Mouse (Mus musculus) gastrocnemius, adult 18-20 months (tissue): ENCODE data around the gene Ppp1r37. TPM values are rescaled to one million over a fixed set of nuclear protein-coding genes. Genes with fewer than 3 reads are reported as not detected.
A peak's percentile ranks its signal among the peaks of the same experiment; 100 is the strongest.

ENCODE experiments used
- DNase-seq: peaks from one replicate; pipeline ENCODE4 v3.0.0; 2021; ENCODE audit warnings: low spot score
- total RNA-seq, 2 experiments: library from RNA; stranded (reverse); gene quantifications; 2 replicates each; pipeline ENCODE4 v1.2.3; 2021

Ppp1r37 gene
- total RNA-seq, 2 experiments from 2014 or later = 43.4 to 47.5 TPM

GRCm38 (mm10) chr7:19572926-19573775, 10.3 kb upstream of the Ppp1r37 start:
- peak; percentile 80 for DNase-seq

GRCm38 (mm10) chr7:19569647-19570046, 6.8 kb upstream of the Ppp1r37 start:
- no peak for DNase-seq

- DNase-seq = no peak
These were observed 4.5 kb upstream of the Ppp1r37 start for GRCm38 (mm10) chr7:19567426-19567825.

- DNase-seq = no peak
These were observed 2.9 kb upstream of the Ppp1r37 start for GRCm38 (mm10) chr7:19565803-19566202.

- no peak for DNase-seq
These were observed 1.6 kb upstream of the Ppp1r37 start for GRCm38 (mm10) chr7:19564455-19564854.

GRCm38 (mm10) chr7:19563884-19564283, 1.0 kb upstream of the Ppp1r37 start:
- no peak for DNase-seq

GRCm38 (mm10) chr7:19561765-19562642, 872 bp downstream of the Ppp1r37 start:
- DNase-seq = peak; percentile 89

GRCm38 (mm10) chr7:19561431-19561764, 1.5 kb downstream of the Ppp1r37 start:
- no peak for DNase-seq

GRCm38 (mm10) chr7:19560491-19561260, 2.2 kb downstream of the Ppp1r37 start:
- no peak for DNase-seq

GRCm38 (mm10) chr7:19558965-19559364, 3.9 kb downstream of the Ppp1r37 start:
- DNase-seq = no peak

GRCm38 (mm10) chr7:19557982-19558900, 4.6 kb downstream of the Ppp1r37 start:
- peak; percentile 51 for DNase-seq

GRCm38 (mm10) chr7:19557086-19557485, 5.8 kb downstream of the Ppp1r37 start:
- DNase-seq = peak; percentile 53

GRCm38 (mm10) chr7:19554168-19554567, 8.7 kb downstream of the Ppp1r37 start:
- DNase-seq = no peak

GRCm38 (mm10) chr7:19552443-19552842, 10.4 kb downstream of the Ppp1r37 start:
- DNase-seq = no peak

- no peak for DNase-seq
These were observed 11.2 kb downstream of the Ppp1r37 start for GRCm38 (mm10) chr7:19551634-19552033.

- no peak for DNase-seq
These were observed 13.5 kb downstream of the Ppp1r37 start for GRCm38 (mm10) chr7:19549394-19549793.

GRCm38 (mm10) chr7:19547344-19547969, 15.4 kb downstream of the Ppp1r37 start:
- no peak for DNase-seq

GRCm38 (mm10) chr7:19546007-19546406, 16.9 kb downstream of the Ppp1r37 start:
- no peak for DNase-seq

GRCm38 (mm10) chr7:19543584-19543983, 19.3 kb downstream of the Ppp1r37 start:
- DNase-seq = no peak

GRCm38 (mm10) chr7:19542155-19542691, 20.7 kb downstream of the Ppp1r37 start:
- DNase-seq = no peak
